In the genomic region with DNA sequence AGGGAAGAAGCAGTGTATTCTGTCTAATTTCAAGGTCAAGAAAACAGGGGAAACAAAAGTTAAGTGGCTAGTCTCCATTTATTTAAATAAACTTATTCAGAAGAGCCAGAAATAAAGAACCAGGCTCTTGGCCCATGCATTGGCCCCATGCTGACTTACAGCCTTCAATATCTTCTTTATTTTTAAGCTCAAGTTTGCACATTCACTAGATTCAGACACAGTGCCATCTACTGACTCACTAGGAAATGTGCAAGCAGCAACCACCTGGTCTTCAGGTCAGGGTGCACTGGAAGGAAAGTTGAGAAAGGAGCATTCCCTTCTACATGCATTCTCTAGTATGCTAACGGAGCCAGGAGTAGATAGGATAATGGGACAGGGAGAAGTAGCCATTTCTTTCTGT, we compare ENCODE assay signal across 9 mouse cellular contexts.
DNase-seq lines count a peak whose midpoint lies in the region; ATAC-seq and TF ChIP-seq lines count a peak whose summit lies in the region.
"Had no signal": no experiment of that assay in that cellular context is flagged by ENCODE, and none has a peak within 500 bp of the region (broad histone marks: within the 10 kb centered on the region; RNA-seq: fewer than 3 reads in every experiment).

No protein-coding gene starts in this region.

- H3K9me3 ChIP-seq in lung, embryonic 14.5 days (ENCODE audit: low read depth, low read length), result no peaks in the 10 kb centered on the region
- H3K9me3 ChIP-seq in forebrain, embryonic 15.5 days, result no peaks in the 10 kb centered on the region
- H3K9me3 ChIP-seq: embryonic facial prominence, embryonic 15.5 days had no signal

- 28% methylated on average over 1 of the region's 1 CpGs for WGBS in lung, embryonic 14.5 days
- 16% methylated on average over 1 of the region's 1 CpGs for WGBS in forebrain, embryonic 15.5 days

- H3K4me3 ChIP-seq in lung, embryonic 14.5 days (ENCODE audit: low read depth, low read length), result no peak overlapping the region
- H3K4me3 ChIP-seq in forebrain, embryonic 15.5 days, result no peak overlapping the region
- H3K4me3 ChIP-seq: embryonic facial prominence, embryonic 15.5 days had no signal

- H3K27ac ChIP-seq in lung, embryonic 14.5 days (ENCODE audit: low read depth), result no peak overlapping the region
- H3K27ac ChIP-seq in forebrain, embryonic 15.5 days (replicated peaks), result no peak overlapping the region
- H3K27ac ChIP-seq: embryonic facial prominence, embryonic 15.5 days had no signal

- no peaks in the 10 kb centered on the region for H3K4me1 ChIP-seq in lung, embryonic 14.5 days (ENCODE audit: insufficient read depth)
- no peaks in the 10 kb centered on the region for H3K4me1 ChIP-seq in forebrain, embryonic 15.5 days
- H3K4me1 ChIP-seq: embryonic facial prominence, embryonic 15.5 days had no signal

- TF ChIP-seq CTCF in lung, embryonic 14.5 days (IDR thresholded peaks at IDR 0.05; ENCODE audit: low read depth), result peak; percentile 48

- H3K27me3 ChIP-seq in lung, embryonic 14.5 days (ENCODE audit: insufficient read depth, low read length), result no peaks in the 10 kb centered on the region
- H3K27me3 ChIP-seq in forebrain, embryonic 15.5 days, result no peaks in the 10 kb centered on the region
- H3K27me3 ChIP-seq: embryonic facial prominence, embryonic 15.5 days had no signal

- no peaks in the 10 kb centered on the region for H3K36me3 ChIP-seq in lung, embryonic 14.5 days (ENCODE audit: insufficient read depth)
- no peaks in the 10 kb centered on the region for H3K36me3 ChIP-seq in forebrain, embryonic 15.5 days
- H3K36me3 ChIP-seq: embryonic facial prominence, embryonic 15.5 days had no signal

- H3K9ac ChIP-seq in lung, embryonic 14.5 days, result no peak overlapping the region
- no peak overlapping the region for H3K9ac ChIP-seq in forebrain, embryonic 15.5 days (replicated peaks)
- H3K9ac ChIP-seq: embryonic facial prominence, embryonic 15.5 days had no signal

- no peak for ATAC-seq in lung, embryonic 14.5 days (ENCODE audit: insufficient read depth)
- ATAC-seq in forebrain, embryonic 15.5 days (replicated peaks), result peak; percentile 79; the same call in 1 of the 2 replicates

- DNase-seq in lung, embryonic 14.5 days, result peak; percentile 50
- DNase-seq in lung, postnatal 14 days, result no peak
- peak; percentile 36 for DNase-seq in cerebellum, adult 11-12 months
- peak; percentile 14 for DNase-seq in layer of hippocampus, adult 9-11 months
- DNase-seq in testis, postnatal 14 days (ENCODE audit: low spot score), result no peak
- DNase-seq in B cell, adult 2 months, result no peak
- no peak for DNase-seq in spleen, adult 18-20 months

- no peak overlapping the region for H3K4me2 ChIP-seq in lung, embryonic 14.5 days
- no peak overlapping the region for H3K4me2 ChIP-seq in forebrain, embryonic 15.5 days (replicated peaks)
- H3K4me2 ChIP-seq: embryonic facial prominence, embryonic 15.5 days had no signal

Comparison
In these comparisons a context has a peak if more than half of its experiments do, and no peak if none do; other contexts are left out.
1. DNase-seq: peak in lung, embryonic 14.5 days (single experiment), cerebellum, adult 11-12 months (single experiment) and layer of hippocampus, adult 9-11 months (single experiment); none in lung, postnatal 14 days (single experiment), testis, postnatal 14 days (single experiment), B cell, adult 2 months (0 of 2) and spleen, adult 18-20 months (0 of 2).